Mouse (Mus musculus) kidney, postnatal 14 days (tissue): ENCODE results near the gene Dusp28.

Source experiments
- DNase-seq: peaks from one replicate; pipeline ENCODE4 v3.0.0; 2022; ENCODE audit warnings: mixed read lengths

Dusp28 gene

GRCm38 (mm10) chr1:92943219-92943989 lies 36.6 kb downstream of the Dusp28 start:
- no peak for DNase-seq

GRCm38 (mm10) chr1:92947966-92948365 lies 41.2 kb downstream of the Dusp28 start:
- no peak for DNase-seq

- no peak for DNase-seq
Measured at GRCm38 (mm10) chr1:92949426-92949825, 42.6 kb downstream of the Dusp28 start.

- no peak for DNase-seq
Measured at GRCm38 (mm10) chr1:92950607-92951006, 43.8 kb downstream of the Dusp28 start, which contains the start of gene Gpr35. TSS of gene Gpr35 (plus strand) at chr1:92950865.

- no peak for DNase-seq
Measured at GRCm38 (mm10) chr1:92953641-92954040, 46.9 kb downstream of the Dusp28 start.

- peak; percentile 81 for DNase-seq
Measured at GRCm38 (mm10) chr1:92956571-92957335, 50.0 kb downstream of the Dusp28 start.
